Mouse (Mus musculus) cerebellum, postnatal 25 days (tissue): Measurements from ENCODE around the gene Alkbh7.

Source experiments
- DNase-seq, 2 experiments: peaks; one replicate each; pipeline ENCODE4 v3.0.0; 2021; ENCODE audit warnings: mixed read lengths in 2 of 2

The Alkbh7 gene

GRCm38 (mm10) chr17:56988441-56988840, 8.7 kb upstream of the Alkbh7 start:
- peak in 1 of 2 experiments; percentile 13 for DNase-seq

- peak in 1 of 2 experiments; percentile 3 for DNase-seq
Measured at GRCm38 (mm10) chr17:56988921-56989430, 8.2 kb upstream of the Alkbh7 start.

GRCm38 (mm10) chr17:56989467-56990114, 7.5 kb upstream of the Alkbh7 start:
- DNase-seq = peak in 1 of 2 experiments; percentile 82

DNA sequence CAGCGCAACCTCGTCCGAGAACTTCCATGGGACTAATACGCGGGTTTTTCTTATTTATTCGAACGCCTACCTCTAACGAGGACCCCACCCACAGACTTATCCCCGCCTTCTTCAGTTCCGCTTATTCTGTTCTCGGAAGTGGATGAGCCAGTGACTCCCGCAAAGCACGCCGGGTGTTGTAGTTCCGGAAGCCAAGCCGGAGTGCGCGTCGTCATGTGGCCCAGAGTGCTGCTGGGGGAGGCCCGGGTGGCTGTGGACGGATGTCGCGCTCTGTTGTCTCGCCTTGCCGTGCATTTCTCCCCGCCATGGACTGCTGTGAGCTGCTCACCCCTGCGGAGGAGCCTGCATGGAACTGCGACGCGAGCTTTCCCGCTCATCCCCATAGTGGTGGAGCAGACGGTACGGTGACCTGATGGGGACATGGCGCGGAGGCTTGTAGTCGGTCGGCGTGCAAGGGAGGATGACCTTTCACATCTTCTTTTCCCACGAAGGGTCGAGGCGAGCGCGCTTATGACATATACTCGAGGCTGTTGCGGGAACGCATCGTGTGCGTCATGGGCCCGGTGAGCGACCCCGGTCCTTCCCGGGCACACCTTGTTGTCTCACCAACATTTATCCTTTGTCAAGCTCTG, 6.9 kb upstream of the Alkbh7 start, which contains the start of gene Clpp:
Clpp (plus strand) TSS at position 191 of the 632 bp plus-strand sequence.
- peak; percentile 93 to 96 for DNase-seq

- DNase-seq = peak in 1 of 2 experiments; percentile 4
Measured at GRCm38 (mm10) chr17:56990966-56991365, 6.2 kb upstream of the Alkbh7 start.

DNA sequence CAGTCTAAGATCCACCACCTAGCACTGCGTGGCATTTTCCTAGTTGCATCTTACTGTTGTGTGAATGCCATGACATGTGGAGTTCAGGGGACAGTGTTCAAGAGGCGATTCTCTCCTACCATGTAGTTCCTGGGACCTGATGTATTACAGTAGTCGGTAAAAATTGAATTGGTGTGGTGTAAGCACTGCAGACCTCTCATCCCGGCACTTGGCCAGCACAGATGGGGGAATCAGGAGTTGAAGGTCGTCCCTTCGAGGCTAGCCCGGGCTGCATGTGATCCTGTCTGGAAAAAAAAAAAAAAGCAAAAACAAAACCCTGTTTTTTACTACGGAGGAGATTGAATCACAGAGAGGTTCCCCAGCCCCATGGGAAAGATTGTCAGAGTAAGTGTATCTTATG, 2.1 kb upstream of the Alkbh7 start:
- DNase-seq = no peak

GRCm38 (mm10) chr17:56996506-56996905, 633 bp upstream of the Alkbh7 start:
- DNase-seq = no peak

DNA sequence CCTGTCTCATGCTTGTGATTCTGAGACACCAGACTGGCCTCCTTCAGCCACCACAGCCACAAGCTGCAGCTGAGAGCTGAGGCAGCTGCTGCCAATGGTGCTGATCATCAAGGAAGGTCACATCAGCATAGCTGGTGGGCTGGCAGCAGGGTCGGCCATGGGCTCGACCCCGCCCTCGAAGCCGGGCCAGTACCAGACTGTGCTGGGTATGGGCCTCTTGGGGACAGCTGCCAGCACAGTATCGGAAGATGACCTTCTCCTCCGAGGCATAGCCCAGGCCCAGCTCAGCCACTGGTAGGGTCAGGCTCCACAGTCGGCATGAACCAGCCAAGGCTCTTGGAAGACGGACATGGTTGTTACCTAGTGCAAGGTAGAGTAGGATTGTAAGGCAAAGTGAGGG, 2.3 kb downstream of the Alkbh7 start:
- no peak for DNase-seq

- no peak for DNase-seq
Measured at GRCm38 (mm10) chr17:56999968-57000609, 3.0 kb downstream of the Alkbh7 start, which contains the start of gene Pspn. Gene Pspn, minus strand, starts transcription at chr17:57000018.

DNA sequence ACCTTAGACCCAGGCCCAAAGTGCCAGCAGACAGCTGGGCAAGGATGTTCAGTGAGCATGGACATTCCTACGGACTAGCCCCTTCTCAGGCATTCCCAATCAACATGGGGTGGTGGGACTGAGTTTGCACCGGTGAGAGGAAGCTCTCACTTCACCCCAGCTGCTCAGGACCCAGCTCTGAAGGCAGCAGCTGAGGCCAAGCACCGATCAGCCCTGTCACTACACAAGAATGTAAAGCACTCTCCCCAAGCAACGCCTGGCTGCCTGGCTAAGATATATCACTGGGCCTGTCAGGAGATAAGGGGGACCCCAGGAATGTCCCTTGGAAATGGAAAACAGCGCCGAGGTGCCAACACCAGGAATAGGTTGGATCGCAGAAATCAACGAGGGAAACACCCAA, 4.1 kb downstream of the Alkbh7 start:
- DNase-seq = no peak

GRCm38 (mm10) chr17:57003994-57004393, 6.9 kb downstream of the Alkbh7 start:
- no peak for DNase-seq

GRCm38 (mm10) chr17:57007137-57007905, 10.2 kb downstream of the Alkbh7 start:
- no peak for DNase-seq

- no peak for DNase-seq
Measured at GRCm38 (mm10) chr17:57010911-57011235, 13.7 kb downstream of the Alkbh7 start.

- peak; percentile 95 to 97 for DNase-seq
Measured at GRCm38 (mm10) chr17:57011236-57012141, 14.3 kb downstream of the Alkbh7 start, which contains the start of the genes Gtf2f1 and Gm17949. Gene Gtf2f1, minus strand, starts transcription at chr17:57011288. Gene Gm17949, plus strand, starts transcription at chr17:57011469.

- DNase-seq = no peak
Measured at GRCm38 (mm10) chr17:57012245-57012795, 15.2 kb downstream of the Alkbh7 start.

DNA sequence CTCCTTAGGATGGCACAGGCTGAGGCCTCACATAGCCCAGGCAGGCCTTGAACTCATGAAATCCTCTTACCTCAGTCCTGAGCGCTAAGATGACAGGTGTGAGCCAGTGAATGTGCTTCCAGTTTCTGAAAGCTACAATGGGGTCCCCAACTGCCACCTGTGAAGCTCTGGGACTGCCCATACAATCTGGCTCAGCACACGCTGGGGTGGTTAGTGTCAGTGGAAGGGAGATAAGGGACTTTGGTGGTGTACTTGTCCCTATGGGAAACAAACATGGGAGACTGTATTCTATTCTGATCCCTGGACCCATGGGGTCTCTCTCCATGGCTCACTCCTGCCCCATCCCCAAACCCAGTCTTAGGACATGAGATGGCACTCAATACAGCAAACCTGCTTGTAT, 22.6 kb downstream of the Alkbh7 start:
- DNase-seq = no peak

DNA sequence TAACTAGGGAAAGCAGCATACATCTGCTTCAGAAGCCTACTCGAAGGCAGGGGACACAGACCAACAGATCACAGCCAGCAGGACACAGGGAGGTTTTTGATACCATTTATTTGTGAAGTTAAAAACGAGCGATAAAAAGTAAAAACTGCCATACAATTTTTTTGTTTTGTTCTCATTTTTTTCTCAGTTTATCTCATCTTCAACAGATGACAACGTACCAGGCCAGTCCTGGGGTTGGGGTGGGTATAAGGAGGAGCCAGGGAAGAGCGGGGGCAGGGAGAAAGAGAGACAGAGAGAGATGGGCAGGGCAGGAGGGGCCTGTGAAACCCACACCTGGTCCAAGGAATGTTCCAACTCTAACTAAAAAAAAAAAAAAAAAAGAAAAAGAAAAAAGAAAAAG, 23.8 kb downstream of the Alkbh7 start:
- no peak for DNase-seq

DNA sequence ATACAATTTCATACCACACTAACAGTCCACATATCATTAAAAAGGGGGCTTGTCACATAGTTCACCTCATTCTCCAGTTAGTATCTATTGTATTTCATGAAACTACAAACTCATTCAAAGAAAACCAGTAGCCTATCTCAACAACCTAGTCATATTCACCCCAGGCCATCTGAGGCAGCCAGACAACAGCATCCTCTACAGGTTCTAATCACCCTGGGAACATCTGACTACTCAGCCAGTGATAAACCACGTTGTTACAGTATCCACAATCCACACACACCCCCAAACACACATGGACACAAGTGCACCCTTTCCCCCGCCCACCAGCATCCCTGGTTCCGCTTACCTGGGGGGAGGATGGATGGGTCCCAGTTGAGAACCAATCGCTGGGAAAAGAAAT, 30.3 kb downstream of the Alkbh7 start:
- no peak for DNase-seq

- DNase-seq = no peak
Measured at GRCm38 (mm10) chr17:57029691-57030090, 32.6 kb downstream of the Alkbh7 start.

DNA sequence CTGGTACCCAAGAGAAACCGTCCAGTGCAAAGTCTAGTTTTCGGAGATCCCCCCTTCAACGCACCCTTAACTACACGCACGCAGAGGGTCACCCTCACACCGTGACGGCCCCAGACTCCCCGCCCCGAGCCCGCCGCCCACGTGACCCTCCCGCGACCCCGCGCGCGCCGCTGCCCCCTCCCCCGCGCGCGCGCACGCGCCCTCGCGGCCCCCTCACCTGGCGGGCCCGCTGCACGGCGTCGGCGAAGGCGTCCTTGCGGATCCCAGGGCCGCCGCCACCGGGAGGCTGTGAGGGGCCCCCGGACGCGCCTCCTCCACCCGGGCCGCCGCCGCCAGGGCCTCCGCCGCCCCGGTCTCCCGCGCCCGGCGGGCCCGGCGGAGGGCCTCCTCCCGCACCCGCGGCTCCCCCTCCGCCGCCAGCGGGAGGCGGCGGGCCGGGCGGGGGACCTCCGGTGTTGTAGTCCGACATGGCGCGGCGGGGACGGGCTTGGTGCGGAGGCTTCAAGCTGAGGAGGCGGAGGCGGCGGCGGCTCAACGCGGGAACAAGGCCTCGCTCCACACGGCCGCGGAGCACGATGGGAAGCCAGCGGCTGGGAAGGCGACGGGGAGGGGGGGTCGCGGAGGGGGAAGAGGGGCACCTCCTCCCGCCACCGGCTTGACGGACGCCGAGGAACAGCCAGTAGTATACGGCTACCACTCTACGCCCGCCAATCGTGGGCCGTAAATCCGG, 34.0 kb downstream of the Alkbh7 start, which contains the start of gene Khsrp:
Khsrp (minus strand) TSS at position 592 of the 730 bp plus-strand sequence.
- DNase-seq = peak in 1 of 2 experiments; percentile 72
